Mouse (Mus musculus) cerebral cortex, adult 2 months (tissue): ENCODE measurements around the gene Olfr1311.

Experiments
- WGBS: fragments of 180-500 bp; shearing (Covaris S2); methylation state at CpG from one replicate; pipeline ENCODE4 v1.1.7; 2018; 5-methylcytosine and 5-hydroxymethylcytosine counted together

Gene Olfr1311

GRCm38 (mm10) chr2:112024312-112024711 is at the start of gene Olfr1311:
TSS of gene Olfr1311 (minus strand) at chr2:112024412.
- WGBS, result 91% methylated on average over 2 of the region's 2 CpGs

GRCm38 (mm10) chr2:112050138-112050537 is 25.9 kb upstream of the Olfr1311 start, which contains the start of gene Olfr1312:
TSS of gene Olfr1312 (minus strand) at chr2:112050238.
- WGBS, result 24% methylated on average over 1 of the region's 1 CpGs

- 56% methylated on average over 6 of the region's 6 CpGs for WGBS
Observed at GRCm38 (mm10) chr2:112026971-112027370, 2.8 kb upstream of the Olfr1311 start.

- WGBS, result 89% methylated on average over 3 of the region's 3 CpGs
Observed at GRCm38 (mm10) chr2:112014900-112015299, 9.3 kb downstream of the Olfr1311 start.

GRCm38 (mm10) chr2:112012608-112013007 is 11.6 kb downstream of the Olfr1311 start, which contains the start of gene Olfr1310:
TSS of gene Olfr1310 (minus strand) at chr2:112012708.

GRCm38 (mm10) chr2:111990181-111990580 is 34.0 kb downstream of the Olfr1311 start, which contains the start of gene Olfr1309:
TSS of gene Olfr1309 (minus strand) at chr2:111990281.
- 75% methylated on average over 1 of the region's 1 CpGs for WGBS
